Mouse (Mus musculus): Measurements from ENCODE around the gene Ppp4c. TPM values are rescaled to one million over a fixed set of nuclear protein-coding genes. Genes with fewer than 3 reads are reported as not detected.
A peak's percentile ranks its signal among the peaks of the same experiment; 100 is the strongest.

Gene Ppp4c
- total RNA-seq, 2 experiments from 2014 or later: 49.0 to 51.8 TPM

GRCm38 (mm10) chr7:126759672-126760390 lies 32.5 kb downstream of the Ppp4c start:
- DNase-seq (ENCODE audit: low spot score in 2 of 2): no peak

- peak; percentile 87 to 91 for DNase-seq (ENCODE audit: low spot score in 2 of 2)
Observed at GRCm38 (mm10) chr7:126759050-126759671, 33.1 kb downstream of the Ppp4c start, which contains the start of gene Mapk3. TSS of gene Mapk3 (plus strand) at chr7:126759601.

- DNase-seq (ENCODE audit: low spot score in 2 of 2): no peak
Observed at GRCm38 (mm10) chr7:126758539-126758938, 33.8 kb downstream of the Ppp4c start.

- no peak for DNase-seq (ENCODE audit: low spot score in 2 of 2)
Observed at GRCm38 (mm10) chr7:126754866-126755265, 37.4 kb downstream of the Ppp4c start.

GRCm38 (mm10) chr7:126749582-126750343 lies 42.5 kb downstream of the Ppp4c start:
- no peak for DNase-seq (ENCODE audit: low spot score in 2 of 2)

- DNase-seq (ENCODE audit: low spot score in 2 of 2): no peak
Observed at GRCm38 (mm10) chr7:126748824-126749223, 43.5 kb downstream of the Ppp4c start.

GRCm38 (mm10) chr7:126746798-126747197 lies 45.5 kb downstream of the Ppp4c start:
- no peak for DNase-seq (ENCODE audit: low spot score in 2 of 2)

GRCm38 (mm10) chr7:126746066-126746465 lies 46.2 kb downstream of the Ppp4c start:
- no peak for DNase-seq (ENCODE audit: low spot score in 2 of 2)

GRCm38 (mm10) chr7:126741964-126742482 lies 50.3 kb downstream of the Ppp4c start:
- DNase-seq (ENCODE audit: low spot score in 2 of 2): no peak

- no peak for DNase-seq (ENCODE audit: low spot score in 2 of 2)
Observed at GRCm38 (mm10) chr7:126741452-126741851, 50.8 kb downstream of the Ppp4c start.

GRCm38 (mm10) chr7:126740977-126741376 lies 51.3 kb downstream of the Ppp4c start:
- no peak for DNase-seq (ENCODE audit: low spot score in 2 of 2)

- DNase-seq (ENCODE audit: low spot score in 2 of 2): no peak
Observed at GRCm38 (mm10) chr7:126740132-126740735, 52.1 kb downstream of the Ppp4c start.

GRCm38 (mm10) chr7:126739551-126739950 lies 52.7 kb downstream of the Ppp4c start:
- DNase-seq (ENCODE audit: low spot score in 2 of 2): no peak

- DNase-seq (ENCODE audit: low spot score in 2 of 2): no peak
Observed at GRCm38 (mm10) chr7:126736122-126736521, 56.2 kb downstream of the Ppp4c start.

Other genes starting within 250 kb of the Ppp4c start
- 100 to 1,000 TPM; 182 to 189 TPM for gene Eif3c, start 226.1 kb downstream of the Ppp4c start, total RNA-seq (2021)
- gene Apobr, start 207.6 kb downstream of the Ppp4c start, total RNA-seq (2021): 1 to 10 TPM in 1 of 2 experiments, under 1 TPM in 1; 0.39 to 1.1 TPM
- 10 to 100 TPM; 24.3 to 28.3 TPM for gene Cln3, start 206.7 kb downstream of the Ppp4c start, total RNA-seq (2021)
- gene Il27, start 197.6 kb downstream of the Ppp4c start, total RNA-seq (2021): not detected
- 1 to 10 TPM; 4.2 to 4.4 TPM for gene Nupr1, start 161.6 kb downstream of the Ppp4c start, total RNA-seq (2021)
- gene Sgf29, start 143.2 kb downstream of the Ppp4c start, total RNA-seq (2021): 10 to 100 TPM; 31.2 to 32.9 TPM
- 10 to 100 TPM; 10.7 to 16.5 TPM for gene Sult1a1, start 116.1 kb downstream of the Ppp4c start, total RNA-seq (2021)
- 100 to 1,000 TPM; 119 to 129 TPM for gene Bola2, start 97.1 kb downstream of the Ppp4c start, total RNA-seq (2021)
- 10 to 100 TPM; 16.2 to 19.8 TPM for gene Slx1b, start 96.7 kb downstream of the Ppp4c start, total RNA-seq (2021)
- gene Coro1a, start 84.7 kb downstream of the Ppp4c start, total RNA-seq (2021): 100 to 1,000 TPM; 131 to 141 TPM
- gene Mapk3, start 32.9 kb downstream of the Ppp4c start, total RNA-seq (2021): 100 to 1,000 TPM; 137 to 142 TPM
- gene Gdpd3, start 26.2 kb downstream of the Ppp4c start, total RNA-seq (2021): 1 to 10 TPM; 2.2 to 2.5 TPM
- 100 to 1,000 TPM; 195 to 196 TPM for gene Ypel3, start 15.5 kb downstream of the Ppp4c start, total RNA-seq (2021)
- gene Tbx6, start 11.0 kb downstream of the Ppp4c start, total RNA-seq (2021): under 1 TPM; 0.53 to 0.57 TPM
- gene Fam57b, start 5.2 kb upstream of the Ppp4c start, total RNA-seq (2021): 100 to 1,000 TPM; 109 to 112 TPM
- not detected for gene 4930451I11Rik, start 39.1 kb upstream of the Ppp4c start, total RNA-seq (2021)
- gene Doc2a, start 54.9 kb upstream of the Ppp4c start, total RNA-seq (2021): 10 to 100 TPM; 22.8 to 25.8 TPM
- gene Hirip3, start 69.5 kb upstream of the Ppp4c start, total RNA-seq (2021): 10 to 100 TPM; 27.6 to 34.7 TPM
- 10 to 100 TPM; 46.1 to 50.1 TPM for gene Ino80e, start 69.9 kb upstream of the Ppp4c start, total RNA-seq (2021)
- gene Taok2, start 92.2 kb upstream of the Ppp4c start, total RNA-seq (2021): 100 to 1,000 TPM; 141 to 147 TPM
- 10 to 100 TPM; 25.2 to 27.5 TPM for gene Tmem219, start 130.4 kb upstream of the Ppp4c start, total RNA-seq (2021)
- gene Kctd13, start 136.4 kb upstream of the Ppp4c start, total RNA-seq (2021): 100 to 1,000 TPM; 140 to 145 TPM
- gene Asphd1, start 157.1 kb upstream of the Ppp4c start, total RNA-seq (2021): 10 to 100 TPM; 35.2 to 38.6 TPM
- gene Sez6l2, start 158.1 kb upstream of the Ppp4c start, total RNA-seq (2021): 100 to 1,000 TPM; 316 to 335 TPM
- gene Cdipt, start 183.4 kb upstream of the Ppp4c start, total RNA-seq (2021): 100 to 1,000 TPM; 159 to 165 TPM
- under 1 TPM; 0.30 to 0.79 TPM for gene Cdiptos, start 183.6 kb upstream of the Ppp4c start, total RNA-seq (2021)
- gene Mvp, start 222.1 kb upstream of the Ppp4c start, total RNA-seq (2021): 1 to 10 TPM; 5.8 to 6.3 TPM
- 1 to 10 TPM in 1 of 2 experiments, not detected in 1; 2.0 TPM for gene Pagr1b, start 224.0 kb upstream of the Ppp4c start, total RNA-seq (2021)
- gene Pagr1a, start 224.9 kb upstream of the Ppp4c start, total RNA-seq (2021): 10 to 100 TPM; 21.2 to 27.3 TPM
- gene Gm42742, start 228.6 kb upstream of the Ppp4c start, total RNA-seq (2021): 10 to 100 TPM; 34.0 to 35.5 TPM
- 100 to 1,000 TPM; 184 to 201 TPM for gene Prrt2, start 228.7 kb upstream of the Ppp4c start, total RNA-seq (2021)
- 100 to 1,000 TPM; 270 to 285 TPM for gene Maz, start 234.5 kb upstream of the Ppp4c start, total RNA-seq (2021)
- 10 to 100 TPM; 11.1 to 15.3 TPM for gene Kif22, start 250.0 kb upstream of the Ppp4c start, total RNA-seq (2021)